Mouse (Mus musculus) bone marrow, adult 2 months (tissue): ENCODE measurements around the gene Fam166a.

Source experiments
- CTCF ChIP-seq: fragments of 200-500 bp; IDR thresholded peaks from 2 replicates; pipeline ENCODE4 v1.5.1; 2011; ENCODE audit warnings: low read length, control low read depth; ENCODE audit not compliant: control insufficient read depth, insufficient read depth
- POLR2A ChIP-seq: fragments of 200-500 bp; IDR thresholded peaks from 2 replicates; pipeline ENCODE4 v1.6.1; 2011; ENCODE audit warnings: low read depth, mild to moderate bottlenecking, control low read depth, low read length, borderline replicate concordance; ENCODE audit not compliant: control insufficient read depth

DNA sequence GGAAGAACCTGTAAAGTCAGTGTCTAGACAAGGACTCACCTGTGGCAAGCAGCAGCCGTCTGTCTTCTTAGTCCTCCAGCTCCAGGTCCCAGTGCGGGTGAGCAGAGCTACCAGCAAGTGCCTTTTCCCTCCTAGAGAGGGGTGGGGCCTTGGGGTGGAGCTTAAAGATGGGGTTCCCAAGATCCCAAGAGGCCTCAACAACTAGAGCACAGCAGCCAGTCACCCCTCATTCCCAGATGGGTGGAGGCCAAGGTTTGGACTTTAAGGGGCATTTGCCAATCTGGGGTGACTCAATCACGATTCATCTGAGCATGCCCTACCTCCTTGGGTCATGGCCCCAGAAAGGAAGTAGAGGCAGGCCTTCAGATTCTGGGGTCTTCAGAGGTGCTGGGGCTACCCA, 21.2 kb downstream of the Fam166a start:
- TF ChIP-seq CTCF (no peak), POLR2A (no peak)
